Mouse (Mus musculus): Measurements from ENCODE around the gene Rnls.

GRCm38 (mm10) chr19:33100598-33100997 lies 291.5 kb downstream of the Rnls start:
- TF ChIP-seq POLR2A (IDR thresholded peaks at IDR 0.05; ENCODE audit: borderline replicate concordance, extremely low read depth, low read depth, low read length) (no peak), CTCF (IDR thresholded peaks at IDR 0.05; ENCODE audit: insufficient read depth, low read length) (no peak)

Data from lung, adult 2 months (tissue).